Mouse (Mus musculus) left cerebral cortex, postnatal 14 days (tissue): ENCODE data around the gene Gm3252. TPM values are rescaled to one million over a fixed set of nuclear protein-coding genes. Genes with fewer than 3 reads are reported as not detected.
"Not testable (repeated sequence)": the region's sequence is repeated elsewhere in the genome, so short reads cannot be mapped to it uniquely, and the experiment has no call there.

Source experiments
- DNase-seq, 2 experiments: peaks; one replicate each; pipeline ENCODE4 v3.0.0; 2021 to 2022; ENCODE audit warnings: low spot score in 2 of 2, mixed read lengths in 1 of 2
- intact Hi-C: fragments of 180-260 bp; cut with DNase I; formaldehyde crosslinking; loops from one replicate; pipeline ENCODE4 v1.15.1; 2025
- long read RNA-seq, 2 experiments: library from polyadenylated mRNA; stranded (forward); transcript quantifications; one replicate each; pipeline ENCODE4 v2.0.0; 2021
- total RNA-seq, 2 experiments: library from RNA; stranded (reverse); gene quantifications; 2 replicates each; pipeline ENCODE4 v1.2.3; 2021

Gene Gm3252
- total RNA-seq, result under 1 TPM; 0.18 to 0.38 TPM
- long read RNA-seq, experiment 1, partial matches to known transcripts, result 0 of 1 reads
- long read RNA-seq, experiment 1, other reads (novel, unspliced or antisense), result 1 of 1 reads
- long read RNA-seq, experiment 2, result 0 reads

GRCm38 (mm10) chr14:4726038-4726880 lies at the start of gene Gm3252:
Gm3252 (plus strand) TSS chr14:4726775.
- DNase-seq, intact Hi-C loops: not testable (repeated sequence)

- DNase-seq, intact Hi-C loops: not testable (repeated sequence)
Observed at GRCm38 (mm10) chr14:4708938-4709337, 17.6 kb upstream of the Gm3252 start, which contains the start of gene Gm7876. Gm7876 (plus strand) TSS chr14:4709238.

- DNase-seq, intact Hi-C loops: not testable (repeated sequence)
Observed at GRCm38 (mm10) chr14:4776037-4776436, 49.5 kb downstream of the Gm3252 start, which contains the start of gene Gm9602. Gm9602 (plus strand) TSS chr14:4776337.

Other genes with a start within 250 kb of the Gm3252 start
- under 1 TPM in 1 of 2 experiments, not detected in 1; 0.19 TPM for gene Gm3182, start 245.0 kb upstream of the Gm3252 start, total RNA-seq
- not detected for gene Gm3047, start 171.4 kb upstream of the Gm3252 start, total RNA-seq
- gene Gm8159, start 94.4 kb upstream of the Gm3252 start, total RNA-seq, result under 1 TPM in 1 of 2 experiments, not detected in 1; 0.31 TPM
- gene Gm3239, start 62.6 kb upstream of the Gm3252 start, total RNA-seq, result under 1 TPM in 1 of 2 experiments, not detected in 1; 0.40 TPM
- not detected for gene Gm7876, start 17.5 kb upstream of the Gm3252 start, total RNA-seq
- gene Gm9602, start 49.6 kb downstream of the Gm3252 start, total RNA-seq, result not detected
- gene Gm3269, start 111.3 kb downstream of the Gm3252 start, total RNA-seq, result not detected
- 1 to 10 TPM; 7.5 to 8.5 TPM for gene Gm3264, start 128.8 kb downstream of the Gm3252 start, total RNA-seq
- gene Gm3278, start 165.6 kb downstream of the Gm3252 start, total RNA-seq, result not detected